Mouse (Mus musculus): ENCODE results near the gene Vmn1r22. TPM values are rescaled to one million over a fixed set of nuclear protein-coding genes. Genes with fewer than 3 reads are reported as not detected.
"Not testable (repeated sequence)": the region's sequence is repeated elsewhere in the genome, so short reads cannot be mapped to it uniquely, and the experiment has no call there.

Gene Vmn1r22
- polyA plus RNA-seq (2016; fragmentation: Nextera tagmentation; extraction: Ambion mirVana) = not detected in 2 replicates

- Histone ChIP-seq H3K4me1 (no peaks in the 10 kb centered on the region), H3K4me3 (no peak within 1 kb of the TSS), H3K4me2 (replicated peaks) (no peak within 1 kb of the TSS), H3K27me3 (no peaks in the 10 kb centered on the region), H3K36me3 (no peaks in the 10 kb centered on the region), H3K27ac (replicated peaks) (no peak within 1 kb of the TSS), H3K9me3 (no peaks in the 10 kb centered on the region), H3K9ac (replicated peaks) (no peak within 1 kb of the TSS)
- ATAC-seq (ENCODE audit: low FRiP score, low read depth) = no peak
- WGBS = 85% methylated on average over 1 of the region's 1 CpGs
These were observed at the start of gene Vmn1r22 for GRCm38 (mm10) chr6:57907928-57908327. Gene Vmn1r22 (minus strand): TSS chr6:57908028.

GRCm38 (mm10) chr6:57926738-57927137 is 18.9 kb upstream of the Vmn1r22 start, which contains the start of gene Vmn1r23:
Gene Vmn1r23 (minus strand): TSS chr6:57926838.
- ATAC-seq (ENCODE audit: low FRiP score, low read depth) = no peak
- H3K9me3 ChIP-seq = no peaks in the 10 kb centered on the region
- 96% methylated on average over 1 of the region's 1 CpGs for WGBS
- no peaks in the 10 kb centered on the region for H3K36me3 ChIP-seq
- H3K4me3 ChIP-seq = no peak within 1 kb of the TSS
- H3K27me3 ChIP-seq = no peaks in the 10 kb centered on the region
- no peaks in the 10 kb centered on the region for H3K4me1 ChIP-seq
- no peak within 1 kb of the TSS for H3K27ac ChIP-seq (replicated peaks)
- H3K9ac ChIP-seq (replicated peaks) = no peak within 1 kb of the TSS
- H3K4me2 ChIP-seq (replicated peaks) = no peak within 1 kb of the TSS

- 0 out of 2 replicates have a peak overlapping the region, but pooled peaks have one; percentile 29 for H3K9ac ChIP-seq (replicated peaks)
- 53% methylated on average over 6 of the region's 6 CpGs for WGBS
- H3K4me3 ChIP-seq = no peak overlapping the region
- no peaks in the 10 kb centered on the region for H3K36me3 ChIP-seq
- no peak overlapping the region for H3K27ac ChIP-seq (replicated peaks)
- peak overlapping the region; percentile 26 for H3K4me2 ChIP-seq (replicated peaks)
- H3K9me3 ChIP-seq = no peaks in the 10 kb centered on the region
- peak; percentile 95 for ATAC-seq (ENCODE audit: low FRiP score, low read depth)
- no peaks in the 10 kb centered on the region for H3K4me1 ChIP-seq
- no peaks in the 10 kb centered on the region for H3K27me3 ChIP-seq
These were observed 48.5 kb downstream of the Vmn1r22 start for GRCm38 (mm10) chr6:57859043-57860042.

- WGBS = 92% methylated on average over 5 of the region's 5 CpGs
- H3K4me1 ChIP-seq; H3K9ac ChIP-seq (replicated peaks); H3K9me3 ChIP-seq; H3K4me2 ChIP-seq (replicated peaks); ATAC-seq (ENCODE audit: low FRiP score, low read depth); H3K4me3 ChIP-seq; H3K27ac ChIP-seq (replicated peaks); H3K27me3 ChIP-seq; H3K36me3 ChIP-seq: not testable (repeated sequence)
These were observed 56.7 kb downstream of the Vmn1r22 start for GRCm38 (mm10) chr6:57851177-57851576.

- Histone ChIP-seq H3K27ac (replicated peaks) (no peak within 1 kb of the TSS), H3K4me3 (no peak within 1 kb of the TSS), H3K4me2 (replicated peaks) (no peak within 1 kb of the TSS), H3K27me3 (no peaks in the 10 kb centered on the region), H3K9me3 (no peaks in the 10 kb centered on the region), H3K36me3 (no peaks in the 10 kb centered on the region), H3K9ac (replicated peaks) (no peak within 1 kb of the TSS), H3K4me1 (no peaks in the 10 kb centered on the region)
- no peak for ATAC-seq (ENCODE audit: low FRiP score, low read depth)
- WGBS = 78% methylated on average over 1 of the region's 1 CpGs
These were observed 57.5 kb downstream of the Vmn1r22 start, which contains the start of gene Vmn1r21 for GRCm38 (mm10) chr6:57850286-57850685. Gene Vmn1r21 (minus strand): TSS chr6:57850343.

Other genes with a start within 250 kb of the Vmn1r22 start
- gene Pyurf, start 215.9 kb downstream of the Vmn1r22 start, polyA plus RNA-seq (2016; fragmentation: Nextera tagmentation; extraction: Ambion mirVana) = 14.6 and 14.9 TPM in 2 replicates
- gene Lancl2, start 205.5 kb downstream of the Vmn1r22 start, polyA plus RNA-seq (2016; fragmentation: Nextera tagmentation; extraction: Ambion mirVana) = 64.2 and 65.9 TPM in 2 replicates
- 99.5 and 107 TPM in 2 replicates for gene Vopp1, start 82.9 kb downstream of the Vmn1r22 start, polyA plus RNA-seq (2016; fragmentation: Nextera tagmentation; extraction: Ambion mirVana)
- not detected in 2 replicates for gene Vmn1r21, start 57.7 kb downstream of the Vmn1r22 start, polyA plus RNA-seq (2016; fragmentation: Nextera tagmentation; extraction: Ambion mirVana)
- gene Vmn1r23, start 18.8 kb upstream of the Vmn1r22 start, polyA plus RNA-seq (2016; fragmentation: Nextera tagmentation; extraction: Ambion mirVana) = not detected in 2 replicates
- not detected in 2 replicates for gene Vmn1r24, start 53.5 kb upstream of the Vmn1r22 start, polyA plus RNA-seq (2016; fragmentation: Nextera tagmentation; extraction: Ambion mirVana)
- gene Vmn1r25, start 72.8 kb upstream of the Vmn1r22 start, polyA plus RNA-seq (2016; fragmentation: Nextera tagmentation; extraction: Ambion mirVana) = not detected in 2 replicates
- not detected in 2 replicates for gene Vmn1r26, start 107.1 kb upstream of the Vmn1r22 start, polyA plus RNA-seq (2016; fragmentation: Nextera tagmentation; extraction: Ambion mirVana)

All from midbrain, embryonic 12.5 days (tissue).